Mouse (Mus musculus) T-helper 1 cell (primary cell): Measurements from ENCODE around the gene Men1.

ENCODE experiments used
- in situ Hi-C: fragments of 300-600 bp; cut with MboI, MseI; formaldehyde crosslinking; loops from one replicate; pipeline ENCODE4 v1.15.1; 2025; ENCODE audit warnings: high pct_unique_total_duplicates

Men1 gene

DNA sequence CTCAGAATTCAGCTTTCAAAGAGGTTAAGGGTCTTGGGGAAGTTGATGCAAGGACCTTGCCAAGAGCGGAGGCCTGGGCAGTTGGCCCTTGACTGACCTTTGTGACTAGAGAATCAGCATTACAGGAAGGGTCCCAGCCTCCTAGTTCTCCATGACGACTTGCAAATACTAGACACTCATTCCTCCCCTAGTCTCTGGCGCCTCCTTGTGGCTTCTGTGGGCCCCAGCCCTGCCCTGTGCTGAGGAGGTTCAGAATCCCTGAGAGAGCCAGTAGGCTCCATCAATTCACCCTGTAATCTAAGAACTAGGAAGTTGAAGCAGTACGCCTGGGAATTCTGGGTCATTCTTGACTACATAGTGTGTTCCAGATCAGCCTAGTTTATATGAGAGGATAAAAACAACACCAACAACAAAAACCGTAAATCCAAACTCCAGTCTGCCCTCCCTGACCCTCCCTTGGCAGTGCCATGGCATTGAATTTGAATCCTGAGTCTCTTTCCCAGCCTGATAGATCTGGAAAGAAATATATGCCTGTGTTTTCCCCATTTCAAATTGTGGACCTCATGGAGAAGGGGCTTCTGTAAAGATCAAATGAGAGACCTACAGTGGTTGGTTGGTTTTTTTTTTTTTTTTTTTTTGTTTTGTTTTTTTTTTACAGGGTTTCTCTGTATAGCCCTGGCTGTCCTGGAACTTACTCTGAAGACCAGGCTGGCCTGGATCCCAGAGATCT is 29.8 kb upstream of the Men1 start:
- in situ Hi-C loops, result loop anchor here (5.0 kb wide), 1 partner anchor 43 kb away; no protein-coding TSS in a partner anchor

DNA sequence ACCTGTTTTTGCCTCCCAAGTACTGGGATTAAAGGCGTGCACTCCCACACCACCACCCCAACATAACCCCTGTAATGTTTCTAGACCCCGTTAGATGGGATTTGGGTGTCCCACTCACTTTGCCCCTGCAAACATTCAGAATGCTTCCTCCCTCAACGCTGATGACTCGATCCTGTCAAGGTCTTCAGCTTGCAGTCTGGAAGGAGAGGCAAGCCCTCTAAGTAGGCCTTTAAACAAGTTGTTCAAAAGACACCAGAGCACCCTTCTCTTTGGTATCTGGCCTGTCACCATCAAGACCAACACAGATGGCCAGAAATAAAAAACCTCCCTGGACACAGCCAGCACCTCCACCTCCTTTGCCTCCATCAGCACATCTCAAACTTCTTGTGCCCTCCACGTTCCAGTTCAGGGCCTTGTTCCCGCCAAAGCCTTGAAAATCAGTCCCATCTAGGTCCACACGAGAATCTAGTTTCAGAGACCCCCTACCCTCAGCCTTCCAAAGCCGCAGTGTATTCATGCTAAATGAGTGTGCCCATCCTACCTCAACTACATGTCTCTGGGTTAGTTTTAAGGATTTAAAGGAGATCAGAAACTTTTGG is 29.2 kb upstream of the Men1 start:
- in situ Hi-C loops, result loop anchor here (5.0 kb wide), 1 partner anchor 43 kb away; no protein-coding TSS in a partner anchor

DNA sequence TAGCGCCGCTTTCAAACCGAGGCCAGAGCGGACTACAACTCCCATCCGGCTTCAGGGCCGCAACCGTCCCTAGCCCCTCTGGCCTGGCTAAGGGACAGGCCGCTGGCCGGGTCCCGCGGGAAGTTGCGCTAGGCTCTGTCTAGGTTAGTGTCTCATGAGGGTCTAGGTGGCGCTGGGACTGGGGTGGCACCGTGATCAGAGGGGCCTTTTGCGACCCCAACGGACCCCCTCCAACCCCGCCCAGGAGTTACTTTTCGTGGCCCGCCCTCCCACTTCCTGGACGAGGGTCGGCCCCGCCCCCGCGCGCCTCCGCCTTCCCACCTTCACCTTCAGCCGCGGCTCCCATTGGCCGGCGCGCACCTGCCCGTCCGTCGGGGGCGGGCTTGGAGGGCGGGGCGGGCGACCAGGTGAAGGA is 28.6 kb upstream of the Men1 start, which contains the start of gene Cdc42bpg:
TSS of gene Cdc42bpg (plus strand) at position 320 of the 415 bp plus-strand sequence.
- in situ Hi-C loops, result loop anchor here (5.0 kb wide), 1 partner anchor 44 kb away; no protein-coding TSS in a partner anchor

DNA sequence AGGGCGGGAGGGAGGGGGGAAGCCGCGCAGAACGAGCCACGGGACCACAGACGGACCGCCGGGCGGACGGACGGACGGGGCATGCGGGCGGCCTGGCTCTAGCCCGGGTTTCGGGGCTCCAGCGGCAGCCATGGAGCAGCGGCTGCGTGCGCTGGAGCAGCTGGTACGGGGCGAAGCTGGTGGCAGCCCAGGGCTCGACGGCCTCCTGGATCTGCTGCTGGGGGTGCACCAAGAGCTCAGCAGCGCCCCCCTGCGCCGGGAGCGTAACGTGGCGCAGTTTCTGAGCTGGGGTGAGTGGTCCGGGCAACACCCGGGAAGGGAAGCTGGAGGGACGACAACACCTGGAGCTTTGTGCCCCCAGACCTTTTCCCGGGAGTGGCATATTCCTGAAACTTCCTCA is 28.2 kb upstream of the Men1 start:
- in situ Hi-C loops, result loop anchor here (5.0 kb wide), 1 partner anchor 44 kb away; no protein-coding TSS in a partner anchor

DNA sequence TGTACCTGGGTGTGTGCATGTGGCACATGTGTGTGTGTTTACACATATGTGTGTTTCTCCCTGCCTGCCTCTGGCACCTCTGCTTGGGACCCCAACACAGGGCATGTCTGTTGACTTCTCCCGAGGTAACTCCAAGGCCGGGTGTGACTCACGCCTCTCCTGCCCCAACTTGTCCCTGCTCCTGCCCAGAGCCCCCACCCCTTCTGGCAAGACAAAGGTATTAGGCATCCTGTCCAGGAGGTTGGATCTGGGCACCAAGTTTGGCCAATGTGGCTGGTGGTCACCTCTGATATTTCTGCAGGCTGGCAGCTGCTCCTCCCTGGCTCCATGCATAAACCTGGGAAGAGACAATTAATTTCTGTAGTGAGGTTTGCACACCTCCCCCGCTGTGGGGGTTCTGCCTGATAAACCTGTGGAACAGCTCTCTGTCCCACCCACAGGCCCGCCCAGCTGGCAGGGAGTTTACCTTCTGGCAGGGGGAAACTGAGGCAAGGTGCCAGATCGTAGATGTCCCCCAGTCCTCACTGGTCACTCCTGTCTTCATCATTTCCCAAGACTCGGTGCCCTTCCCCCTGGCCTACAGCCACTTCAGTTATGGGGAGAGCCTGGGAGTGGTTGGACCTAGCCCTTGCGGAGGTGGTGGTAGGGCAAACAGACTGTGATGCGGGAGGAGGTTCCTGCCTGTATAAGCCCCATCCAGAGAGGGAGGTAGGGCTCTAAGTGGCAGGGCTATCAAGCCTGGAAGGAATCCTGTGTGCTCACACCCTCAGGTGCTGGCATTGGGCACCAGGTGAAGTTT is 26.8 kb upstream of the Men1 start:
- in situ Hi-C loops, result loop anchor here (5.0 kb wide), 1 partner anchor 46 kb away; no protein-coding TSS in a partner anchor

DNA sequence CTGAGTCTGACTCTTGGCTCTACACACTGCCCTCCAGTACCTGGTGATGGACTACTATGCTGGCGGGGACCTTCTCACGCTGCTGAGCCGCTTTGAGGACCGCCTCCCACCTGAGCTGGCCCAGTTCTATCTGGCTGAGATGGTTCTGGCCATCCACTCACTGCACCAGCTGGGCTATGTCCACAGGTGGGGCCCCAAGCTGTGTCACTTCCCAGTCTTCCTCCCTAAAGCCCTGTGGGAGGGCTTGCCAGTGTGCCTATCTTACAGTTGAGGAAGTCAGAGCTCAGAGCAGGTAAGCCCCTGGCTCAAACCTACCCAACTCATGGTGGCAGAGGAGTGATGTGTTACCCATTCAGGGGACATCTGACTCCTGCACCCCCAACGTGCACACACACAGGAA is 24.6 kb upstream of the Men1 start:
- in situ Hi-C loops, result loop anchor here (10.0 kb wide), 1 partner anchor 305 kb away; no protein-coding TSS in a partner anchor

DNA sequence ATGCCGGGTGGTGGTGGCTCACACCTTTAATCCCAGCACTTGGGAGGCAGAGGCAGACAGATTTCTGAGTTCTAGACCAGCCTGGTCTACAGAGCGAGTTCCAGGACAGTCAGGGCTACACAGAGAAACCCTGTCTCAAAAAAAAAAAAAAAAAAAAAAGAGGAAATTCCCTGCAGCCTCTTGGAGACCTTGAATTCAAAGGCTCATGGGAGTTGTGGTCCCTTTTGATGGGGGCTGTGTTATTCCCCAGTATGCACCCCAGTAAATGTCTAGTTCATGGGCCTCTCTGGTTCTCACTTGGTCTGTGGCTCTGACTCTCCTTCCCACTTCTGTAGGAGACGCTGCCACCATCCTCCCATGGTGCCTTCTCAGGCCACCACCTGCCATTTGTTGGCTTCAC is 23.0 kb upstream of the Men1 start:
- in situ Hi-C loops, result loop anchor here (10.0 kb wide), 1 partner anchor 303 kb away; no protein-coding TSS in a partner anchor

DNA sequence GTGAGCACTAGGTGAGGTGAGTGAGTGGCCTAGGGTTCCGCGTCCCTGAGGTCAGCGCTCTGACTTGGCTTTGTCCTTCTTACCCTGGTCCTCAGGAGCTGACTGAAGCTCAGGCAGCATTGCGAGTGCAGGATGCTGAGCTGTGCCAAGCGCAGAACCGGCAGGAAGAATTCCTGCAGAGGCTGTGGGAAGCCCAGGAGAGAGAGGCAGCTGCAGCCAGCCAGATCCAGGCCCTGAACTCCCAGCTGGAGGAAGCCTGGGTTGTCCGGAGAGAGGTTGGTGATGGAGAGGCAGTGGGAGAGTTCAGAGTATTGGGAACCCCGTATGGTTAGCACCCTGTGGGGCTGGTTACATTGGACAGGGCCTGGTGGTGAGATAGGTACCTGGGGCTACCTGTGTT is 21.0 kb upstream of the Men1 start:
- in situ Hi-C loops, result loop anchor here (10.0 kb wide), 1 partner anchor 301 kb away; no protein-coding TSS in a partner anchor

DNA sequence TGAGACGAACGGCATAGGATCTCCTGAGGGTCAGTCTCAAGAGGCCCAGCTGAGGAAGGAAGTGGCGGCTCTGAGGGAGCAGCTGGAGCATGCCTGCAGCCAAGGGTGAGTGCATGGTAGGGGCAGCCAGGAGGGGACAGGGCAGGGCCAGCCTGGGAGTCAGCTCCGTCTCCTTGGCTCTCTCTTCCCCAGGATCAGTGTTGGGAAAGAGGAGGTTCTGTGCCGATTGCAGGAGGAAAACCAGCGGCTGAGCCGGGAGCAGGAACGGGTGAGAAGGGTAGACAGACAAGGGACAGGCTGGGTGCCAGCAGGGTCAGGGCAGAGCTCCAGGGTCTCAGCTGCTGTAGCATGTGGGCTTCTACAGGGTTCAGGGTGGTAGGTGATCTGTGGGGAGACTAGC is 20.3 kb upstream of the Men1 start:
- in situ Hi-C loops, result loop anchor here (10.0 kb wide), 1 partner anchor 300 kb away; no protein-coding TSS in a partner anchor

DNA sequence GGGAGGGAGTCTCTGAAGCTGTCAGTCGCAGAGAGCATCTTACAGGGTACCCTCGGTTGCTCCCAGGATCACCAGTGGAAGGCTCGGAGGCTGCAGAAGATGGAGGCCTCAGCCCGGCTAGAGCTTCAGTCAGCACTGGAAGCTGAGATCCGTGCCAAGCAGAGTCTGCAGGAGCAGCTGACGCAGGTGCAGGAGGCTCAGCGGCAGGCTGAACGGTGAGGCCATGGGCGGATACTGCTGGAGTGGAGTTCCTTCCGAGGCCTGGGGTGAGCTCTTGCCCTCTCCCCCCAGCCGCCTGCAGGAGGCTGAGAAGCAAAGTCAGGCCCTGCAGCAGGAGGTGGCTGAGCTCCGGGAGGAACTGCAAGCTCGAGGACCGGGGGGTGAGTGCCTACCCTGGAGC is 19.2 kb upstream of the Men1 start:
- in situ Hi-C loops, result loop anchor here (10.0 kb wide), 1 partner anchor 299 kb away; no protein-coding TSS in a partner anchor

DNA sequence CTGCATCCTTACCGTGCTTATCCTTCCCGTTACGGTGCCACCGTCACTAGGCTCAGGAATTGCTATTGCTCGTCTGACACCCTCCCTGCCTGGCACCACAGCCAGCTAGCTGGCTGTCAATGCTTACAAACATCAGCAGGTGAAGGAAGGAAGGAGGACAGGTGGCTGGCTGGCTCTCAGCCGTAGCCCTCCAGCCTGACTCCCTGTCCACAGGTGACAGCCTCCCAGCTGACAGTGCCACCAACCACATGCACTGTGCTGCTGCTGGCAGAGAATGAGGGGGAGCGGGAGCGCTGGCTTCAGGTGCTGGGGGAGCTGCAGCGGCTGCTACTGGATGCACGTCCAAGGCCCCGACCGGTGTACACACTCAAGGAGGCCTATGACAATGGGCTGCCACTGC is 16.6 kb upstream of the Men1 start:
- in situ Hi-C loops, result loop anchor here (10.0 kb wide), 1 partner anchor 297 kb away; no protein-coding TSS in a partner anchor

DNA sequence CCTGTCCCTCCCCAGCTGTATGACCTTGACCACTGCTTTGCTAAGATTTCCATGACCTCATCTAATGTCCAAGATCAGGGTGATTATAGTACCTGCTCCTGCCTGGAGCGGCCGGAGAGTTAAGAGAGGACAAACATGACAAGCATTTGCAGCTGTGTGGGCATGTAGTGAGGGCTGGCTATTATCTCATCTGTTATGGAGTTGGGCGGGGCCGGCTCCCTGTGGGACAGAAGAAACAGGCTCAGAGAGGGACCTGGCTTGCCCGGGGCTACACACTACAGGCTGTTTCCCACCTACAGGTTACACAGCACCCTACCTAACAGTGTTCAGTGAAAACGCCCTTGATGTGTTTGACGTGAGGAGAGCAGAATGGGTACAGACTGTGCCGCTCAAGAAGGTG is 13.4 kb upstream of the Men1 start:
- in situ Hi-C loops, result loop anchor here (5.0 kb wide), 1 partner anchor 169 kb away; no protein-coding TSS in a partner anchor

DNA sequence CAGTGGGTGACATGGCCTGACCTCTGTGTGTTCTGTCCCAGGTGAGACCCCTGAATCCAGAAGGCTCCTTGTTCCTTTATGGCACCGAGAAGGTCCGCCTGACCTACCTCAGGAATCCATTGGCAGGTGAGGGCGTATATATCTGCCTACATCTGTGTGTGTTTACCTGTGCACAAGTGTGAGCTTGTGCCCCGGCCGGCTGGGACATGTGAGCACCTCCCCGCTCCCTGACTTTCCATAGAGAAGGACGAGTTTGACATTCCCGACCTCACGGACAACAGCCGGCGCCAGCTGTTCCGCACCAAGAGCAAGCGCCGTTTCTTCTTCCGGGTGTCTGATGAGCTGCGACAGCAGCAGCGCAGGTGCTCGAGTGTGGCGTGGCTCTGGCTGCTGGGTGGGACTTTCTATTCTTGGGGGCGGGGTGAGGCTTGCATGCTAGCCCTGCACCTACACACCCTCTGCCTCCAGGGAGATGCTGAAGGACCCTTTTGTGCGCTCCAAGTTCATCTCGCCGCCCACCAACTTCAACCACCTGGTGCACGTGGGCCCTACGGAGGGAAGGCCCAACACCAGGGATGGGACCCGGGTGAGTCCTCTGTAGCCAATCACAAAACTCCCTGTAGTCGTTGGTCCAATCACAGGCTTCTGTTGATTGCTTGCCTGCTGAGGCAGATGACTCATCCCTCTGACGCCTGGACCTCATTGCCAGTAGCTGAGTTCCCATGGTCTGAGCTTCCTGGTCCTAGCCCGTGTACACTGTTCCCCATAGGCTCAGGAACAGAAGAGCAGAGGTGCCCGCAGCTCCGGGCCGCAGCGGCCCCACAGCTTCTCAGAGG is 12.8 kb upstream of the Men1 start:
- in situ Hi-C loops, result loop anchor here (5.0 kb wide), 1 partner anchor 170 kb away; no protein-coding TSS in a partner anchor

DNA sequence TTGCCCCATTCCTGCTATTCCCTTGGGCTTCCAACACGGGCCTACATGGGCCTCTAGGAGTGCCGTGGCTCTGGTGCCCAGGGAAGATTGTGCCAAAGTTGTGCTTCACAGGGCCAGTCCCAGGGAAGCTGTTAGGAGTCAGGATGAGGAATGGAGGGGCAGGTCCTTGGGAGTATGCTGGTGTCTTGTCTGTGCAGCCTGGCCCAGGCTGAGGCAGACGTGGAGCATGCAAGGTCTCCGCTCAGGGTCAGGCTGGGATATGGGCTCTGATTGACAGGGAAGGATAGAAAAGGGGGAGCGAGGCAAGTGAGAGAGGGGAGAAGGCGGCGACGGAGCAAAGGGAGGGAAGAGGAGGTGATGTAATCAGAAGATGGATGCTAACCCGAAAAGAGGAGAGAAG is 10.0 kb upstream of the Men1 start:
- in situ Hi-C loops, result loop anchor here (5.0 kb wide), 1 partner anchor 172 kb away; no protein-coding TSS in a partner anchor

DNA sequence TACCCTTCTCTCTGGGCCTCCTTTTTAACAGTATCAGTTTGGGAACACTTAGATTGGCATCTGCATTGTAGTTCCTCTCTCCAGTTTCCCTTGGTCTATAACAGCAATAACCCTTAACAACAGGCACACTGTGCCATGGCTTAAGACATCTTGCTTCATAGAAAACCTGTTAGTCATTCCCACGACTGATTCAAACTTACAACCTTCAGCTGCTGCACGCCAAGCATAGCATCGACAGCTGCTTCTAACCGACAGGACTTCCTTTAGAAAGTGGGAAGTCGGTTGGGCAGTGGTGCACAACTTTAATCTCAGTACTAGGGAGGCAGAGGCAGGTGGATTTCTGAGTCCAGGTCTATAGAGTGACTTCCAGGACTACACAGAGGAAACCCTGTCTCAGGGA is 3.6 kb upstream of the Men1 start:
- in situ Hi-C loops, result loop anchor here (10.0 kb wide), 1 partner anchor 266 kb away; the partner anchor contains the start of genes Tm7sf2 and Znhit2

DNA sequence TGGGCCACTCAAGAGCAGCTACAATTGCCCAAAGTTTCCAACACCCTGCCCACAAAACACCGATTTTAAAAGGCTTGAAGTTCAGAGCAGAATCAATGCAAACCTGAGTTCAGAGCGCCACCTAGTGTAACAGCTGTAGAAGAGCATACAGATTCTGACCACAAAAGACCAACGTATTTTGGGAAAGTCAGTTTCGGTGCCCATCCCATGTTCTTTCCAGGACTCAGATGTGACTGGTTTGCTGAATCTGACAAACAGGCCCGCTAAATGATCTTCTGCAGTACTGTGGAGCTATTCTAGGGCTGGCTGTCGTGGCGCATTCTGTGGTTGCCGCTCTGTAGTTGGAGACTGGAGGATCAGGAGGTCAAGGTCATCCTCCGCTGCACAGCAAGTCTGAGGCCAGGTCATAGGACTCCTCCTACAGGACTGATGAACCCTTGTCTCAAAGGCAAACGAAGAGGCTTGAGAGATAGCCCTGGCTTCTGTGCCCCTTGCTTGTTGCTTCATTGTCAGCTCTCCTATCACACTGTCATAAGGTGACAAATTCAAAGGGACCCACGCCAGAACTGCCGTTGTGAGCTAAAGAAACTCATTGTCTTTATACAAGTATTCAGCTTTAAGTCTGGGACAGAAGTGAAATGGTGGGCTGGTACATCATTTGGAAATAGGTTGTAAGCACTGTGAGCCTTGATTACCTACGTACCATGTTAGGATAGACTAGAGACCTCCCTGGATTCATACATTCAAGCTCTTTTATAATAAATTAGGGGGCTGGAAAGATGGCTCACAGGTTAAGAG is 2.9 kb upstream of the Men1 start:
- in situ Hi-C loops, result loop anchor here (10.0 kb wide), 1 partner anchor 267 kb away; the partner anchor contains the start of genes Tm7sf2 and Znhit2

DNA sequence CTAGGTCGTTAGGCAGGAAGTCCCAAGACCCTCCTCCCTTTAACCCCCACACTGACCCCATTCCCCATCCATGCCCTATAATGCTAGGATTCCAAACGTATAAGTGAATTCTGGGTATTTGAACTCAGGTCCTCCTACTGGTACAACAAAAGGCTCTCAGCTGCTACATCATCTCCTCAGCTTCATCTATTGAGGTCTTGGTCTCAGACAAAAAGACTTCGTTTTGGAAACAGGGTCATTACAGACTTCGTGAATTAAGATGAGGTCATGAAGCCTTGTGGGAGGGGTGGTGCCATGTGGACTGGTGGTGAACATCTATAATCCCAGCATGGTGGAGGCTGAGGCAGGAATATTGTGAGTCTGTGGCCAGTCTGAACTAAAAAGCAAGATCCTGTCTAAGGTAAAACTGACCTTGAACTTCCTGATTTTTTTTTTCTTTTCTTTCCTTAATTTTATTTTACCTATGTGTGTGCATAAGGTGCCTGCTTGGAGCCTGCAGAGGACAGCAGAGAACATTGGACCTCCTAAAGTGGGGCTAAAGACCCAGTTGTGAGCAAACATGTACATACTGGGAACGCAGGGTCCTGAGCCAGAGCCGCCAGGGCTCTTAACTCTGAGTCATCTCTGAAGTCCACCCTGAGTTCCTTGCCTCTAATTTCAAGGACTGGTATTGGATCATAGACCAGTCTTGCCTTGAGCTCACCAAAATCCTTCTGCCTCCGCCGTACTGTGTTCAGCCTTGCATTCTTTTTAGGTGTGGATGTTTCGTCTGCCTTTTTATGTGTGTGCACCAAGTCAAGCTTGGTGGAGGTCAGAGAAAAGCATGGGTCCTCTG is 801 bp upstream of the Men1 start:
- in situ Hi-C loops, result loop anchor here (10.0 kb wide), 1 partner anchor 269 kb away; the partner anchor contains the start of genes Tm7sf2 and Znhit2

DNA sequence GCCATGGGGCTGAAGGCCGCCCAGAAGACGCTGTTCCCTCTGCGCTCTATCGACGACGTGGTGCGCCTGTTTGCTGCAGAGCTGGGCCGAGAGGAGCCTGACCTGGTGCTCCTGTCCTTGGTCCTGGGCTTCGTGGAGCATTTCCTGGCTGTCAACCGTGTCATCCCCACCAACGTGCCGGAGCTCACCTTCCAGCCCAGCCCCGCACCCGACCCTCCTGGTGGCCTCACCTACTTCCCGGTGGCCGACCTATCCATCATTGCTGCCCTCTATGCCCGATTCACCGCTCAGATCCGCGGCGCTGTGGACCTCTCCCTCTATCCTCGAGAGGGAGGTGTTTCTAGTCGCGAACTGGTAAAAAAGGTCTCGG is 664 bp downstream of the Men1 start:
- in situ Hi-C loops, result loop anchor here (10.0 kb wide), 1 partner anchor 271 kb away; the partner anchor contains the start of genes Tm7sf2 and Znhit2
